28 mouse cellular contexts compared by ENCODE assay signal in the genomic region with DNA sequence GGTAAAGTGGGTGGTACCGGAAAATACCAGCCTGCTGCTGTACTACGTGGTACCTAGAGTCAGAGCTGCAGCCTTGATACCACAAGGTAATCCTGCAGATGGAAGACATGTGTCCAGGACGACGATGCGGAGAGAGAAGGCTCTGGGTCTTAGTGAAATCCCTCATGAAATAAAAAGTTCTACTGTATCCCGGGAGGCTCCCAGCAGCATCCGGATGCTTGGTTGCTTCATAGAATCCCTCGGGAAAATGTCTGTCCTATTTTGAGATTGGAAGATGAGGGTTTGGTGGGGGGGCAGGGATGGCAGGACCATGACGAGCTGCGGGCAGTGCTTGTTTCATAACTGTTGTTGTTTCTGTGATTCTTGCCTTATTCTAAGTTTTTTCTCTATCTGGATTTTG. TPM values are rescaled to one million over a fixed set of nuclear protein-coding genes. Genes with fewer than 3 reads are reported as not detected.
"Had no signal": no experiment of that assay in that cellular context is flagged by ENCODE, and none has a peak within 500 bp of the region (broad histone marks: within the 10 kb centered on the region; RNA-seq: fewer than 3 reads in every experiment).

No protein-coding gene starts in this region.

- DNase-seq: gastrocnemius, postnatal 14 days; gastrocnemius, postnatal 36 days; heart, postnatal 14 days; heart, postnatal 36 days; kidney, adult 18-20 months; kidney, adult 8-10 months; kidney, postnatal 10 days; kidney, postnatal 25 days; kidney, postnatal 4 days; layer of hippocampus, postnatal 36 days; left cerebral cortex, postnatal 4 days had no signal

- H3K27ac ChIP-seq: hindbrain, embryonic 12.5 days; hindbrain, embryonic 14.5 days; intestine, embryonic 15.5 days; layer of hippocampus, adult 2 months; limb, embryonic 13.5 days; limb, embryonic 15.5 days; liver, embryonic 12.5 days; liver, embryonic 14.5 days had no signal

- H3K4me3 ChIP-seq: heart, adult 2 months; heart, embryonic 12.5 days; hindbrain, embryonic 12.5 days; intestine, embryonic 15.5 days; layer of hippocampus, adult 2 months; limb, embryonic 13.5 days; limb, embryonic 15.5 days; liver, embryonic 12.5 days had no signal

- H3K9me3 ChIP-seq: intestine, embryonic 15.5 days; limb, embryonic 15.5 days had no signal

- H3K36me3 ChIP-seq: heart, embryonic 12.5 days; hindbrain, embryonic 12.5 days; intestine, embryonic 15.5 days; liver, embryonic 12.5 days had no signal

- H3K4me1 ChIP-seq: hindbrain, embryonic 12.5 days; limb, embryonic 13.5 days; limb, embryonic 15.5 days had no signal

- H3K27me3 ChIP-seq: heart, embryonic 12.5 days; hindbrain, embryonic 12.5 days; intestine, embryonic 15.5 days; limb, embryonic 13.5 days; limb, embryonic 15.5 days; liver, embryonic 12.5 days had no signal

RNA-seq across cellular contexts. Expression of gene Gm49387, which starts 7.3 kb away (rescaled TPM):
- total RNA-seq: gastrocnemius, adult 18-20 months; gastrocnemius, postnatal 14 days; hematopoietic stem cell, adult 5-6 weeks; layer of hippocampus, postnatal 10 days; layer of hippocampus, postnatal 36 days; left cerebral cortex, adult 8-10 months; left cerebral cortex, postnatal 4 days; liver, adult 2 months had no signal
- polyA plus RNA-seq: gonadal fat pad, adult 2 months; hindbrain, embryonic 14.5 days; kidney, embryonic 14.5 days had no signal

RNA-seq across cellular contexts. Expression of gene Colq, which starts 56.8 kb away (rescaled TPM):
- total RNA-seq: hematopoietic stem cell, adult 5-6 weeks had no signal
